Mouse (Mus musculus) intestine, embryonic 16.5 days (tissue): ENCODE measurements at regions not wholly inside any gene's neighbourhood (a gene's known extent, or its start where the extent isn't known, plus 50 kb on each side); places are given as distances from the start of the nearest gene placed in this dataset.

Experiments used
- ATAC-seq: fragments of 200-750 bp; cut with Nextera tagmentation; 2 replicates; pipeline ENCODE4 v1.8.0; 2017; ENCODE audit warnings: moderate TSS enrichment, moderate library complexity
- H3K27ac ChIP-seq: fragments of 300-500 bp; sonication (generic); 2 replicates; pipeline ENCODE4 v1.5.1; 2014; ENCODE audit warnings: mild to moderate bottlenecking, low read length
- H3K27me3 ChIP-seq: fragments of 300-500 bp; sonication (generic); replicated peaks from 2 replicates; pipeline ENCODE4 v1.6.1; 2014; ENCODE audit warnings: low read length, control low read depth, mixed read lengths; ENCODE audit not compliant: control insufficient read depth, insufficient read depth
- H3K36me3 ChIP-seq: fragments of 300-500 bp; sonication (generic); 2 replicates; pipeline ENCODE4 v1.6.1; 2014; ENCODE audit warnings: low read length, control low read depth; ENCODE audit not compliant: control insufficient read depth, insufficient read depth
- H3K4me1 ChIP-seq: fragments of 300-500 bp; sonication (generic); 2 replicates; pipeline ENCODE4 v1.6.1; 2014; ENCODE audit warnings: low read length, control low read depth, mixed read lengths; ENCODE audit not compliant: control insufficient read depth, insufficient read depth
- H3K4me2 ChIP-seq: fragments of 300-500 bp; sonication (generic); 2 replicates; pipeline ENCODE4 v1.6.1; 2014; ENCODE audit warnings: low read depth, low read length, control low read depth
- H3K4me3 ChIP-seq: fragments of 300-500 bp; sonication (generic); 2 replicates; pipeline ENCODE4 v1.5.1; 2014; ENCODE audit warnings: mild to moderate bottlenecking, low read length
- H3K9ac ChIP-seq: fragments of 300-500 bp; sonication (generic); 2 replicates; pipeline ENCODE4 v1.6.1; 2014; ENCODE audit warnings: low read depth, low read length
- H3K9me3 ChIP-seq: fragments of 300-500 bp; sonication (generic); 2 replicates; pipeline ENCODE4 v1.6.1; 2016; ENCODE audit warnings: low read length, control low read depth; ENCODE audit not compliant: control insufficient read depth
- WGBS: fragments of 180-500 bp; shearing (Covaris S2); extraction: QIAGEN DNeasy Blood & Tissue Kit; methylation state at CpG from one replicate; pipeline ENCODE4 v1.1.7; 2014; 5-methylcytosine and 5-hydroxymethylcytosine counted together

GRCm38 (mm10) chr10:91566116-91566774 is 385.1 kb upstream of the Tmpo start:
- Histone ChIP-seq H3K4me3 (no peak overlapping the region), H3K9ac (no peak overlapping the region)
- WGBS: 77% methylated on average over 7 of the region's 7 CpGs

GRCm38 (mm10) chr10:91559307-91559706 is 378.2 kb upstream of the Tmpo start:
- no peak overlapping the region for H3K4me3 ChIP-seq
- no peaks in the 10 kb centered on the region for H3K9me3 ChIP-seq
- H3K27ac ChIP-seq: no peak overlapping the region
- no peaks in the 10 kb centered on the region for H3K36me3 ChIP-seq
- no peak overlapping the region for H3K4me2 ChIP-seq
- H3K9ac ChIP-seq: no peak overlapping the region
- 89% methylated on average over 5 of the region's 5 CpGs for WGBS
- ATAC-seq: no peak
- no peaks in the 10 kb centered on the region for H3K27me3 ChIP-seq
- no peaks in the 10 kb centered on the region for H3K4me1 ChIP-seq

More at GRCm38 (mm10) chr10:91566116-91566774, 385.1 kb upstream of the Tmpo start:
- H3K4me2 ChIP-seq: no peak overlapping the region
- ATAC-seq: no peak
- H3K36me3 ChIP-seq: no peaks in the 10 kb centered on the region
- no peaks in the 10 kb centered on the region for H3K27me3 ChIP-seq
- H3K9me3 ChIP-seq: no peaks in the 10 kb centered on the region
- H3K27ac ChIP-seq: no peak overlapping the region
- H3K4me1 ChIP-seq: no peaks in the 10 kb centered on the region

- H3K36me3 ChIP-seq: no peaks in the 10 kb centered on the region
Observed at GRCm38 (mm10) chr10:91548071-91548470, 367.0 kb upstream of the Tmpo start.

GRCm38 (mm10) chr10:91546140-91546539 is 365.0 kb upstream of the Tmpo start:
- H3K36me3 ChIP-seq: no peaks in the 10 kb centered on the region
- no peaks in the 10 kb centered on the region for H3K27me3 ChIP-seq
- H3K9me3 ChIP-seq: no peaks in the 10 kb centered on the region
- no peak overlapping the region for H3K9ac ChIP-seq
- 51% methylated on average over 9 of the region's 9 CpGs for WGBS
- no peak overlapping the region for H3K4me3 ChIP-seq
- H3K27ac ChIP-seq: no peak overlapping the region
- H3K4me2 ChIP-seq: no peak overlapping the region
- H3K4me1 ChIP-seq: no peaks in the 10 kb centered on the region
- no peak for ATAC-seq

More at GRCm38 (mm10) chr10:91548071-91548470, 367.0 kb upstream of the Tmpo start:
- 56% methylated on average over 4 of the region's 4 CpGs for WGBS
- no peak overlapping the region for H3K4me2 ChIP-seq
- no peak overlapping the region for H3K9ac ChIP-seq
- H3K4me1 ChIP-seq: no peaks in the 10 kb centered on the region
- no peaks in the 10 kb centered on the region for H3K9me3 ChIP-seq
- H3K4me3 ChIP-seq: no peak overlapping the region
- ATAC-seq: no peak
- no peaks in the 10 kb centered on the region for H3K27me3 ChIP-seq
- H3K27ac ChIP-seq: no peak overlapping the region

- no peaks in the 10 kb centered on the region for H3K36me3 ChIP-seq
- no peaks in the 10 kb centered on the region for H3K9me3 ChIP-seq
- no peak overlapping the region for H3K27ac ChIP-seq
- no peak overlapping the region for H3K9ac ChIP-seq
- no peak overlapping the region for H3K4me2 ChIP-seq
- ATAC-seq: no peak
- no peaks in the 10 kb centered on the region for H3K27me3 ChIP-seq
- no peak overlapping the region for H3K4me3 ChIP-seq
- WGBS: 80% methylated on average over 3 of the region's 3 CpGs
- no peaks in the 10 kb centered on the region for H3K4me1 ChIP-seq
Observed at GRCm38 (mm10) chr10:91545421-91545820, 364.3 kb upstream of the Tmpo start.

GRCm38 (mm10) chr10:91543167-91543918 is 362.2 kb upstream of the Tmpo start:
- no peak overlapping the region for H3K4me2 ChIP-seq
- WGBS: 61% methylated on average over 3 of the region's 3 CpGs
- ATAC-seq: peak; percentile 85
- no peaks in the 10 kb centered on the region for H3K9me3 ChIP-seq
- no peaks in the 10 kb centered on the region for H3K36me3 ChIP-seq
- no peak overlapping the region for H3K9ac ChIP-seq
- H3K27ac ChIP-seq: no peak overlapping the region
- no peaks in the 10 kb centered on the region for H3K4me1 ChIP-seq
- H3K27me3 ChIP-seq: no peaks in the 10 kb centered on the region
- H3K4me3 ChIP-seq: no peak overlapping the region

- H3K27me3 ChIP-seq: no peaks in the 10 kb centered on the region
- no peaks in the 10 kb centered on the region for H3K36me3 ChIP-seq
- no peak overlapping the region for H3K27ac ChIP-seq
- H3K9me3 ChIP-seq: no peaks in the 10 kb centered on the region
- no peaks in the 10 kb centered on the region for H3K4me1 ChIP-seq
- 23% methylated on average over 9 of the region's 9 CpGs for WGBS
- H3K4me3 ChIP-seq: no peak overlapping the region
- no peak overlapping the region for H3K4me2 ChIP-seq
- no peak overlapping the region for H3K9ac ChIP-seq
- ATAC-seq: no peak
Observed at GRCm38 (mm10) chr10:91542201-91542604, 361.1 kb upstream of the Tmpo start.

- H3K36me3 ChIP-seq: no peaks in the 10 kb centered on the region
- no peaks in the 10 kb centered on the region for H3K9me3 ChIP-seq
- H3K27ac ChIP-seq: no peak overlapping the region
- no peak overlapping the region for H3K4me2 ChIP-seq
- no peak overlapping the region for H3K4me3 ChIP-seq
- ATAC-seq: no peak
- WGBS: 24% methylated on average over 8 of the region's 8 CpGs
- no peak overlapping the region for H3K9ac ChIP-seq
- no peaks in the 10 kb centered on the region for H3K27me3 ChIP-seq
- H3K4me1 ChIP-seq: no peaks in the 10 kb centered on the region
Observed at GRCm38 (mm10) chr10:91537241-91537640, 356.1 kb upstream of the Tmpo start.

GRCm38 (mm10) chr10:91535392-91535791 is 354.3 kb upstream of the Tmpo start:
- Histone ChIP-seq H3K9ac (no peak overlapping the region), H3K27ac (no peak overlapping the region), H3K27me3 (no peaks in the 10 kb centered on the region), H3K4me3 (no peak overlapping the region), H3K4me1 (no peaks in the 10 kb centered on the region), H3K9me3 (no peaks in the 10 kb centered on the region), H3K36me3 (no peaks in the 10 kb centered on the region), H3K4me2 (no peak overlapping the region)
- ATAC-seq: no peak
- 74% methylated on average over 2 of the region's 2 CpGs for WGBS
